Mouse (Mus musculus) brain, embryonic 18.5 days (tissue): Measurements from ENCODE around the gene Gosr1.
"Not testable (repeated sequence)": the region's sequence is repeated elsewhere in the genome, so short reads cannot be mapped to it uniquely, and the experiment has no call there.

Experiments
- DNase-seq: peaks from one replicate; pipeline ENCODE4 v3.0.0-alpha.2; 2012; ENCODE audit warnings: low read depth, low spot score

The Gosr1 gene

GRCm38 (mm10) chr11:76763053-76763740 lies at the start of gene Gosr1:
Gene Gosr1, minus strand, starts transcription at chr11:76763579.
- peak; percentile 93 for DNase-seq

- no peak for DNase-seq
These were observed 47.5 kb upstream of the Gosr1 start for GRCm38 (mm10) chr11:76810706-76811495.

- no peak for DNase-seq
These were observed 46.1 kb upstream of the Gosr1 start for GRCm38 (mm10) chr11:76809450-76809849.

GRCm38 (mm10) chr11:76808550-76808949 lies 45.2 kb upstream of the Gosr1 start:
- no peak for DNase-seq

GRCm38 (mm10) chr11:76807007-76807679 lies 43.8 kb upstream of the Gosr1 start:
- DNase-seq = no peak

GRCm38 (mm10) chr11:76806026-76806425 lies 42.6 kb upstream of the Gosr1 start:
- DNase-seq = no peak

GRCm38 (mm10) chr11:76805072-76805471 lies 41.7 kb upstream of the Gosr1 start:
- DNase-seq = not testable (repeated sequence)

- DNase-seq = no peak
These were observed 39.9 kb upstream of the Gosr1 start for GRCm38 (mm10) chr11:76803266-76803665.

GRCm38 (mm10) chr11:76797236-76797635 lies 33.9 kb upstream of the Gosr1 start:
- no peak for DNase-seq

- DNase-seq = no peak
These were observed 31.9 kb upstream of the Gosr1 start for GRCm38 (mm10) chr11:76795326-76795725.

- DNase-seq = no peak
These were observed 28.0 kb upstream of the Gosr1 start for GRCm38 (mm10) chr11:76791331-76791730.

GRCm38 (mm10) chr11:76789252-76789651 lies 25.9 kb upstream of the Gosr1 start:
- peak; percentile 6 for DNase-seq

- no peak for DNase-seq
These were observed 12.2 kb upstream of the Gosr1 start for GRCm38 (mm10) chr11:76775533-76775932.

- no peak for DNase-seq
These were observed 10.4 kb upstream of the Gosr1 start for GRCm38 (mm10) chr11:76773811-76774210.

GRCm38 (mm10) chr11:76770566-76770965 lies 7.2 kb upstream of the Gosr1 start:
- no peak for DNase-seq

- DNase-seq = no peak
These were observed 353 bp upstream of the Gosr1 start for GRCm38 (mm10) chr11:76763741-76764122.

GRCm38 (mm10) chr11:76752276-76752675 lies 11.1 kb downstream of the Gosr1 start:
- DNase-seq = no peak

- DNase-seq = no peak
These were observed 14.6 kb downstream of the Gosr1 start for GRCm38 (mm10) chr11:76748819-76749218.

GRCm38 (mm10) chr11:76745921-76746320 lies 17.5 kb downstream of the Gosr1 start:
- no peak for DNase-seq

GRCm38 (mm10) chr11:76744550-76744949 lies 18.8 kb downstream of the Gosr1 start:
- DNase-seq = peak; percentile 28

- no peak for DNase-seq
These were observed 20.9 kb downstream of the Gosr1 start for GRCm38 (mm10) chr11:76742511-76742910.

GRCm38 (mm10) chr11:76739125-76739524 lies 24.3 kb downstream of the Gosr1 start:
- DNase-seq = no peak
